Mouse (Mus musculus) myocyte (in vitro differentiated cells): ENCODE measurements around the gene Plcg2. TPM values are rescaled to one million over a fixed set of nuclear protein-coding genes. Genes with fewer than 3 reads are reported as not detected.

Source experiments
- H3K27me3 ChIP-seq: one replicate; pipeline ENCODE4 v1.6.1; 2011; ENCODE audit not compliant: control insufficient read depth, insufficient read depth, insufficient read length
- H3K36me3 ChIP-seq: one replicate; pipeline ENCODE4 v1.6.1; 2011; ENCODE audit not compliant: control insufficient read depth, insufficient read depth
- H3K4me2 ChIP-seq: one replicate; pipeline ENCODE4 v1.6.1; 2011; ENCODE audit warnings: low read depth, control low read depth
- H3K4me3 ChIP-seq: one replicate; pipeline ENCODE4 v1.5.1; 2011; ENCODE audit warnings: mild to moderate bottlenecking, control low read depth, moderate library complexity
- H3K79me2 ChIP-seq: one replicate; pipeline ENCODE4 v1.6.1; 2011; ENCODE audit not compliant: control insufficient read depth, insufficient read depth
- H3ac ChIP-seq: one replicate; pipeline ENCODE4 v1.6.1; 2011; ENCODE audit not compliant: control insufficient read depth, insufficient read length
- CEBPB ChIP-seq: IDR thresholded peaks from 2 replicates; pipeline ENCODE4 v1.6.1; 2011; ENCODE audit warnings: mild to moderate bottlenecking, moderate library complexity; ENCODE audit not compliant: poor library complexity, insufficient read depth, severe bottlenecking
- E2F4 ChIP-seq: IDR thresholded peaks from one replicate; pipeline ENCODE4 v1.6.1; 2011; ENCODE audit warnings: mild to moderate bottlenecking, control low read depth, moderate library complexity; ENCODE audit not compliant: insufficient read depth
- MAX ChIP-seq: IDR thresholded peaks from one replicate; pipeline ENCODE4 v1.6.1; 2011; ENCODE audit warnings: low read depth, mild to moderate bottlenecking, control low read depth
- MYOD1 ChIP-seq, 3 experiments: IDR thresholded peaks; one replicate each; pipeline ENCODE4 v1.6.1; 2011; ENCODE audit warnings: control low read depth in 2 of 3, low read depth in 2 of 3, mild to moderate bottlenecking in 2 of 3, moderate library complexity in 1 of 3; ENCODE audit not compliant: insufficient read length in 2 of 3, control insufficient read depth in 1 of 3
- MYOG ChIP-seq, 3 experiments: IDR thresholded peaks; one replicate each; pipeline ENCODE4 v1.6.1; 2011; ENCODE audit warnings: control low read depth in 2 of 3, low read depth in 2 of 3, mild to moderate bottlenecking in 2 of 3; ENCODE audit not compliant: insufficient read length in 2 of 3, control insufficient read depth in 1 of 3, insufficient read depth in 1 of 3
- POLR2A ChIP-seq: IDR thresholded peaks from one replicate; pipeline ENCODE4 v1.6.1; 2011; ENCODE audit warnings: low read depth, mild to moderate bottlenecking, control low read depth, moderate library complexity; ENCODE audit not compliant: insufficient read length
- POLR2AphosphoS2 ChIP-seq: IDR thresholded peaks from one replicate; pipeline ENCODE4 v1.6.1; 2011; ENCODE audit warnings: low read depth, control low read depth; ENCODE audit not compliant: insufficient read length
- REST ChIP-seq: IDR thresholded peaks from one replicate; pipeline ENCODE4 v1.6.1; 2011; ENCODE audit warnings: mild to moderate bottlenecking, control low read depth, moderate library complexity; ENCODE audit not compliant: insufficient read depth, insufficient read length
- SRF ChIP-seq: IDR thresholded peaks from one replicate; pipeline ENCODE4 v1.6.1; 2011; ENCODE audit warnings: low read depth; ENCODE audit not compliant: control insufficient read depth, insufficient read length
- TCF12 ChIP-seq: IDR thresholded peaks from one replicate; pipeline ENCODE4 v1.6.1; 2011; ENCODE audit warnings: mild to moderate bottlenecking, control low read depth; ENCODE audit not compliant: poor library complexity, insufficient read depth, severe bottlenecking
- TCF3 ChIP-seq: IDR thresholded peaks from one replicate; pipeline ENCODE4 v1.6.1; 2011; ENCODE audit warnings: low read depth, control low read depth; ENCODE audit not compliant: insufficient read length
- USF1 ChIP-seq: IDR thresholded peaks from one replicate; pipeline ENCODE4 v1.6.1; 2011; ENCODE audit warnings: low read depth, mild to moderate bottlenecking, control low read depth, moderate library complexity
- polyA plus RNA-seq: library from polyadenylated mRNA; unstranded; fragments of >200 nt; fragmentation: generic; extraction: Trizol; gene quantifications from one replicate; pipeline ENCODE4 v1.2.1, GENCODE M21; 2012; ENCODE audit warnings: missing spikeins

The Plcg2 gene
- polyA plus RNA-seq, 1 experiment: 0.29 TPM

DNA sequence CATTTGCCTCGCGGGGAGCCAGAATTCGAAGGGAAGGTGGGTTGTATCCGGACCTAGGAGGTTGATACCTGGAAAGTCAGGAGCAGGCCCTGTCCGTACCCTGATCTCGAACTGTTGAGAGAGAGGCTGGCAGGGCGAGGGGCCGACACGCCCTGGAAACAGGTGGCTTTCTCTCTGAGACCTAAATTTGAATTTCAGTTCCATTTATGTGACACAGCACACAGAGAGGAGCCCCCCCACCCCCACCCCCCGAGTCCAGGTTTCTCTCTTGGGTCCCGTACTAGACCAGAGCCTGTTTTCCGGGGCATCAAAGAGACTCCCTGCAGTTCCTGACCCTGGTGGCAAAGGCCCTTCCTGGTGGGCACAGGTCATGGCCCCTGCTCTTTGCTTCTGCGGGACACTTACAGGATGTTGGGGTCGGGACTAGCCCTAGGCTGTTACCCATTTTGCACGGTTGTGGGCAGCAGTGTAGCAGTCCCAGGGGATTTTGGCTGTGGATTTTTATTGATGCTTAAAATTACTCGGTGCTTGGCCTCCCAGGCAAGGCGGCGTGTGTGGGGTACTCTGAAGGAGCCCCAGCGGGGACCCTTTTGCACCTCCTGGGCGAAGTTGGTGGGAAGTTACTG is 937 bp downstream of the Plcg2 start:
- Histone ChIP-seq H3K4me2 (no peak overlapping the region), H3K79me2 (no peaks in the 10 kb centered on the region), H3K4me3 (no peak overlapping the region), H3ac (no peak overlapping the region), H3K27me3 (peaks cover 26% of the 10 kb centered on the region), H3K36me3 (no peaks in the 10 kb centered on the region)
- no peak for TF ChIP-seq TCF3
- TF ChIP-seq CEBPB: no peak
- TF ChIP-seq MYOD1 (IDR thresholded peaks at IDR 0.05; ENCODE audit: control insufficient read depth in 1 of 3, insufficient read length in 2 of 3, low read depth in 2 of 3): no peak
- TF ChIP-seq POLR2A: no peak
- no peak for TF ChIP-seq E2F4
- TF ChIP-seq POLR2AphosphoS2: no peak
- TF ChIP-seq MYOG (IDR thresholded peaks at IDR 0.05; ENCODE audit: control insufficient read depth in 1 of 3, insufficient read depth in 1 of 3, insufficient read length in 2 of 3, low read depth in 2 of 3): no peak
- no peak for TF ChIP-seq TCF12
- TF ChIP-seq MAX: no peak
- no peak for TF ChIP-seq USF1

DNA sequence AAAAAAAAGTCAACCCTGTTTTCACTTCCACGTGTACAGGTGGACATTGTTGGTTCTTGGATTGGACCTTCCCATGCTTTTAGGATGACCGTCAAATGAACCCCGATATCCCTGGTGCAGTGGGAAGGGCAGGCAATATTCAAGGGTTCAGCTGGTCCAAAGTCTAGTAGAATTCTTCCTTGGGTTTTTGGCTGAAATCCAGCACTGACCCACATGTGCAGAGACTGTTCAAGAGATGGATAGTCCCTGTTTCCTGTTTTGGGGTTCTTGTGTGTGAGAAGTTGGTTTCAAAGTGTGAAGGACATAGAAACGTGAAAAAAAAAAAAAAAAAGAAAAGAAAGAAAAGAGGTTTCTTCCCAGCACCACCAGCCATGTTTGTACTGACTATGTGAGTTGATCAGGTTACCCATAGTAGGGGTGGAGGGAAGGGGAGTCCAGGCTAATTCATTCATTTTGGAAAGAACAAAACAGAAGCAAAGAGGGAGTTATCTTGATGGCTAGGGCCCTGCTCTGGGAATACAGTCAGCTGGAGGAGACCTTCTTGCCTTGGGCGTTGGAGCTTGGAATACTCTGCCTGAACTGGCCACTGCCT is 2.2 kb downstream of the Plcg2 start:
- Histone ChIP-seq H3K79me2 (no peaks in the 10 kb centered on the region), H3K4me3 (no peak overlapping the region)
- TF ChIP-seq POLR2AphosphoS2: no peak
- no peak for TF ChIP-seq CEBPB
- no peak for TF ChIP-seq MYOD1 (IDR thresholded peaks at IDR 0.05; ENCODE audit: control insufficient read depth in 1 of 3, insufficient read length in 2 of 3, low read depth in 2 of 3)
- no peak for TF ChIP-seq TCF3
- TF ChIP-seq MAX: no peak
- no peak for TF ChIP-seq TCF12
- no peak for TF ChIP-seq SRF
- TF ChIP-seq USF1: no peak
- no peak for TF ChIP-seq MYOG (IDR thresholded peaks at IDR 0.05; ENCODE audit: control insufficient read depth in 1 of 3, insufficient read depth in 1 of 3, insufficient read length in 2 of 3, low read depth in 2 of 3)
- TF ChIP-seq POLR2A: no peak
- TF ChIP-seq E2F4: no peak
- TF ChIP-seq REST: no peak

DNA sequence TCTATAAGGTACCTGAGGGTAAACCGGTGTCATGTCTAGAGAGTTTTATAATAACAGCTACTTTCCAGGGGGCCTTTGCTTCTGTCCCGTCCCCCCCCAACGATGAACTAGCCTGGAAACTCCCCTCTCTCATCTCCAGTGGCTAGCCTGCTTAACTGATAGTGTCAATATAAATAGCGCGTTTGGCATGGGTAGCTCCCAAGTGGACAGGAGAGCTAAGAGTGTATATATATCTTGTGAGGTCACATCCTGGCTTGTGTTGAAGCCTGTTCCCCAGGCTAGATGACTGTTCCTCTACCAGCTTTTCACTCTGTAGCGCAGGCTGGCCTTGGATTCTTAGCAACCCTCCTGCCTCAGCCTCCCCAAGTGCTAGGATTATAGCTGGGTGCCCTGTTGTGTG is 3.2 kb downstream of the Plcg2 start:
- no peaks in the 10 kb centered on the region for H3K79me2 ChIP-seq
- H3K36me3 ChIP-seq: no peaks in the 10 kb centered on the region
- H3K4me2 ChIP-seq: no peak overlapping the region
- peaks cover 22% of the 10 kb centered on the region for H3K27me3 ChIP-seq
- H3ac ChIP-seq: no peak overlapping the region
- TF ChIP-seq SRF: no peak
- no peak for TF ChIP-seq USF1
- no peak for TF ChIP-seq REST
- TF ChIP-seq MYOD1 (IDR thresholded peaks at IDR 0.05; ENCODE audit: control insufficient read depth in 1 of 3, insufficient read length in 2 of 3, low read depth in 2 of 3): no peak
- no peak for TF ChIP-seq POLR2AphosphoS2
- no peak for TF ChIP-seq TCF3
- TF ChIP-seq E2F4: no peak
- no peak for TF ChIP-seq POLR2A
- TF ChIP-seq TCF12: no peak
- no peak for TF ChIP-seq MAX
- no peak for TF ChIP-seq CEBPB
- no peak overlapping the region for H3K4me3 ChIP-seq

More for the DNA sequence above, 2.2 kb downstream of the Plcg2 start:
- H3K27me3 ChIP-seq: peaks cover 22% of the 10 kb centered on the region
- no peak overlapping the region for H3K4me2 ChIP-seq
- no peak overlapping the region for H3ac ChIP-seq
- H3K36me3 ChIP-seq: no peaks in the 10 kb centered on the region

- no peaks in the 10 kb centered on the region for H3K79me2 ChIP-seq
- no peak overlapping the region for H3K4me2 ChIP-seq
- TF ChIP-seq CEBPB (no peak), POLR2AphosphoS2 (no peak), MYOG (IDR thresholded peaks at IDR 0.05; ENCODE audit: control insufficient read depth in 1 of 3, insufficient read depth in 1 of 3, insufficient read length in 2 of 3, low read depth in 2 of 3) (no peak), E2F4 (no peak), MYOD1 (IDR thresholded peaks at IDR 0.05; ENCODE audit: control insufficient read depth in 1 of 3, insufficient read length in 2 of 3, low read depth in 2 of 3) (no peak), TCF3 (no peak), USF1 (no peak), POLR2A (no peak), TCF12 (no peak), MAX (no peak), REST (no peak), SRF (no peak)
- no peaks in the 10 kb centered on the region for H3K36me3 ChIP-seq
- H3K27me3 ChIP-seq: peaks cover 14% of the 10 kb centered on the region
- no peak overlapping the region for H3ac ChIP-seq
- no peak overlapping the region for H3K4me3 ChIP-seq
These were observed 5.4 kb downstream of the Plcg2 start for GRCm38 (mm10) chr8:117503405-117504069.
